Mouse (Mus musculus): ENCODE data around the gene Apol6. TPM values are rescaled to one million over a fixed set of nuclear protein-coding genes. Genes with fewer than 3 reads are reported as not detected.

Apol6 gene
- polyA plus RNA-seq, 1 experiment from 2014 or later, result 0.06 TPM

- Histone ChIP-seq H3K36me3 (ENCODE audit: control insufficient read depth, insufficient read depth) (no peaks in the 10 kb centered on the region; the same call in 1 of the 2 replicates), H3K27ac (ENCODE audit: low read length) (no peak overlapping the region)
- WGBS (ENCODE audit: insufficient replicate concordance), result 67% methylated on average over 10 of the region's 10 CpGs
These were observed 60.0 kb downstream of the Apol6 start for GRCm38 (mm10) chr15:77104349-77105158.

GRCm38 (mm10) chr15:77105273-77105672, 60.7 kb downstream of the Apol6 start:
- Histone ChIP-seq H3K4me2 (ENCODE audit: low read depth, low read length) (no peak overlapping the region), H3K4me1 (ENCODE audit: control insufficient read depth, low read depth, low read length) (no peaks in the 10 kb centered on the region), H3K36me3 (ENCODE audit: control insufficient read depth, insufficient read depth) (no peaks in the 10 kb centered on the region; the same call in 1 of the 2 replicates), H3K27ac (ENCODE audit: low read length) (no peak overlapping the region), H3K4me3 (ENCODE audit: low read depth, low read length) (no peak overlapping the region), H3K9ac (ENCODE audit: low read depth, low read length) (no peak overlapping the region), H3K27me3 (ENCODE audit: control insufficient read depth, insufficient read depth, low read depth, low read length) (no peaks in the 10 kb centered on the region), H3K9me3 (replicated peaks; ENCODE audit: control insufficient read depth, low read length) (no peaks in the 10 kb centered on the region)
- WGBS (ENCODE audit: insufficient replicate concordance), result 64% methylated on average over 10 of the region's 10 CpGs
- 0 out of 2 replicates have a peak, but pooled peaks have one; percentile 43 for ATAC-seq (ENCODE audit: low read depth)

More at GRCm38 (mm10) chr15:77104349-77105158, 60.0 kb downstream of the Apol6 start:
- Histone ChIP-seq H3K9ac (ENCODE audit: low read depth, low read length) (no peak overlapping the region), H3K4me1 (ENCODE audit: control insufficient read depth, low read depth, low read length) (no peaks in the 10 kb centered on the region), H3K4me2 (ENCODE audit: low read depth, low read length) (no peak overlapping the region), H3K9me3 (replicated peaks; ENCODE audit: control insufficient read depth, low read length) (no peaks in the 10 kb centered on the region), H3K4me3 (ENCODE audit: low read depth, low read length) (no peak overlapping the region), H3K27me3 (ENCODE audit: control insufficient read depth, insufficient read depth, low read depth, low read length) (no peaks in the 10 kb centered on the region)
- ATAC-seq (ENCODE audit: low read depth), result no peak

Other genes starting within 250 kb of the Apol6 start
- gene Zfp251, start 173.3 kb upstream of the Apol6 start, polyA plus RNA-seq (2015; fragmentation: Nextera tagmentation; extraction: Ambion mirVana), result 3.6 TPM in 2 replicates
- gene Zfp7, start 165.5 kb upstream of the Apol6 start, polyA plus RNA-seq (2015; fragmentation: Nextera tagmentation; extraction: Ambion mirVana), result 1.8 and 2.4 TPM in 2 replicates
- 0.23 TPM in 1 of 2 replicates, not detected in the other for gene Gm49527, start 165.4 kb upstream of the Apol6 start, polyA plus RNA-seq (2015; fragmentation: Nextera tagmentation; extraction: Ambion mirVana)
- 0.80 and 0.90 TPM in 2 replicates for gene Zfp647, start 119.3 kb upstream of the Apol6 start, polyA plus RNA-seq (2015; fragmentation: Nextera tagmentation; extraction: Ambion mirVana)
- 17.2 and 17.8 TPM in 2 replicates for gene 1110038F14Rik, start 96.2 kb upstream of the Apol6 start, polyA plus RNA-seq (2015; fragmentation: Nextera tagmentation; extraction: Ambion mirVana)
- 0.25 TPM in 1 of 2 replicates, not detected in the other for gene Mb, start 5.9 kb downstream of the Apol6 start, polyA plus RNA-seq (2015; fragmentation: Nextera tagmentation; extraction: Ambion mirVana)

Measured in liver, embryonic 16.5 days (tissue).